Mouse (Mus musculus) lung, adult 2 months (tissue): ENCODE measurements around the gene March1.

ENCODE experiments used
- CTCF ChIP-seq: fragments of 200-500 bp; IDR thresholded peaks from 2 replicates; pipeline ENCODE4 v1.5.1; 2011; ENCODE audit warnings: mild to moderate bottlenecking, low read length, control low read depth; ENCODE audit not compliant: insufficient read depth
- POLR2A ChIP-seq: fragments of 200-500 bp; IDR thresholded peaks from 2 replicates; pipeline ENCODE4 v1.6.1; 2011; ENCODE audit warnings: low read depth, mild to moderate bottlenecking, control low read depth, low read length, borderline replicate concordance; ENCODE audit errors: extremely low read depth

DNA sequence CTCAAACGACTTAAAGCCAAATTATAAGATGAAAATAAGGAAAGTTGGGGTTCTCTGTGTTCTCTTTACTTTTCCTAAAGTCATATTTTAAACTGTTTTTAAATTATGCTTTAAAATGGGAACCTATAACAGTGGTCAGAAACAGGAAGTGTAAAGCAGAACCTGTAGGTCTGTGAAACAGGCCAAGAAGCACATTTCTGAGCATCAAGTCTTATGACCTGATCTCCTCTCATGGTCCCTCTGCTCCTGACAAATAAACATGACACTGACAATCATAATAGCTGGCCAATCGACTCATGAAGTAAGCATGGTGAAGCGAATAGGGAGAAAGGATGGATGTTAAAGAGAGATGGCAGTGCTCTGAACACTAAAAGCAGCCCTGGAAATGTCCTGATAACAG, 716.6 kb downstream of the March1 start:
- TF ChIP-seq POLR2A: no peak
- TF ChIP-seq CTCF: no peak
